Mouse (Mus musculus) midbrain, embryonic 11.5 days (tissue): ENCODE data around the gene Zfp988. TPM values are rescaled to one million over a fixed set of nuclear protein-coding genes. Genes with fewer than 3 reads are reported as not detected.
"Not testable (repeated sequence)": the region's sequence is repeated elsewhere in the genome, so short reads cannot be mapped to it uniquely, and the experiment has no call there.

Source experiments
- ATAC-seq: fragments of 200-750 bp; cut with Nextera tagmentation; 2 replicates; pipeline ENCODE4 v1.8.0; 2017; ENCODE audit warnings: moderate TSS enrichment, moderate library complexity; ENCODE audit not compliant: low FRiP score
- DNase-seq: peaks from one replicate; pipeline ENCODE4 v3.0.0; 2015; ENCODE audit warnings: low spot score; ENCODE audit errors: missing footprints
- H3K27ac ChIP-seq: fragments of 300-500 bp; sonication (generic); 2 replicates; pipeline ENCODE4 v1.5.1; 2014; ENCODE audit warnings: low read depth, low read length
- H3K27me3 ChIP-seq: fragments of 300-500 bp; sonication (generic); 2 replicates; pipeline ENCODE4 v1.6.1; 2014; ENCODE audit warnings: mild to moderate bottlenecking, low read length, moderate library complexity, mixed read lengths; ENCODE audit not compliant: control insufficient read depth, insufficient read depth
- H3K36me3 ChIP-seq: fragments of 300-500 bp; sonication (generic); 2 replicates; pipeline ENCODE4 v1.6.1; 2014; ENCODE audit warnings: mild to moderate bottlenecking, low read length, moderate library complexity, mixed read lengths; ENCODE audit not compliant: control insufficient read depth, insufficient read depth
- H3K4me1 ChIP-seq: fragments of 300-500 bp; sonication (generic); 2 replicates; pipeline ENCODE4 v1.6.1; 2014; ENCODE audit warnings: low read length; ENCODE audit not compliant: control insufficient read depth, insufficient read depth
- H3K4me2 ChIP-seq: fragments of 300-500 bp; sonication (generic); 2 replicates; pipeline ENCODE4 v1.6.1; 2014; ENCODE audit warnings: mild to moderate bottlenecking, moderate library complexity
- H3K4me3 ChIP-seq: fragments of 300-500 bp; sonication (generic); 2 replicates; pipeline ENCODE4 v1.5.1; 2014; ENCODE audit warnings: low read depth, low read length
- H3K9ac ChIP-seq: fragments of 300-500 bp; sonication (generic); 2 replicates; pipeline ENCODE4 v1.6.1; 2014; ENCODE audit warnings: low read length
- H3K9me3 ChIP-seq: fragments of 300-500 bp; sonication (generic); 2 replicates; pipeline ENCODE4 v1.6.1; 2016; ENCODE audit warnings: low read length; ENCODE audit not compliant: control insufficient read depth
- WGBS: fragments of 180-500 bp; shearing (Covaris S2); extraction: QIAGEN DNeasy Blood & Tissue Kit; methylation state at CpG from one replicate; pipeline ENCODE4 v1.1.7; 2014; 5-methylcytosine and 5-hydroxymethylcytosine counted together
- polyA plus RNA-seq: library from polyadenylated mRNA; unstranded; fragments of >200 nt; fragmentation: Nextera tagmentation; extraction: Ambion mirVana; gene quantifications from 2 replicates; pipeline ENCODE4 v1.2.1, GENCODE M21; 2014

Gene Zfp988
- polyA plus RNA-seq, 1 experiment from 2014 or later, result 0.10 TPM

GRCm38 (mm10) chr4:147348906-147349686, 43.6 kb downstream of the Zfp988 start:
- H3K27ac ChIP-seq, H3K9ac ChIP-seq, H3K4me3 ChIP-seq, H3K27me3 ChIP-seq, H3K4me2 ChIP-seq, H3K36me3 ChIP-seq, H3K4me1 ChIP-seq: not testable (repeated sequence)
- 91% methylated on average over 18 of the region's 19 CpGs for WGBS
- peak; percentile 39 for DNase-seq
- ATAC-seq, result peak; percentile 70
- peaks cover 26% of the 10 kb centered on the region for H3K9me3 ChIP-seq

- H3K9me3 ChIP-seq, result peaks cover 26% of the 10 kb centered on the region
- not testable (repeated sequence) for ATAC-seq
- DNase-seq, result peak; percentile 76
These were observed 44.4 kb downstream of the Zfp988 start for GRCm38 (mm10) chr4:147349687-147350415.

GRCm38 (mm10) chr4:147350541-147350940, 45.1 kb downstream of the Zfp988 start:
- ATAC-seq (peak; percentile 52; the same call in 1 of the 2 replicates), DNase-seq (peak; percentile 64)
- WGBS, result 87% methylated on average over 2 of the region's 2 CpGs
- H3K9ac ChIP-seq, H3K4me3 ChIP-seq, H3K4me1 ChIP-seq, H3K36me3 ChIP-seq, H3K27me3 ChIP-seq, H3K4me2 ChIP-seq, H3K27ac ChIP-seq: not testable (repeated sequence)
- peaks cover 26% of the 10 kb centered on the region for H3K9me3 ChIP-seq

More at GRCm38 (mm10) chr4:147349687-147350415, 44.4 kb downstream of the Zfp988 start:
- 85% methylated on average over 9 of the region's 9 CpGs for WGBS
- not testable (repeated sequence) for H3K9ac ChIP-seq, H3K4me3 ChIP-seq, H3K4me1 ChIP-seq, H3K4me2 ChIP-seq, H3K27ac ChIP-seq, H3K27me3 ChIP-seq, H3K36me3 ChIP-seq

- H3K27ac ChIP-seq, H3K9ac ChIP-seq, H3K4me3 ChIP-seq, H3K36me3 ChIP-seq, H3K27me3 ChIP-seq, H3K4me1 ChIP-seq, ATAC-seq, H3K4me2 ChIP-seq: not testable (repeated sequence)
- WGBS, result 87% methylated on average over 9 of the region's 13 CpGs
- DNase-seq, result peak; percentile 49
- H3K9me3 ChIP-seq, result peaks cover 24% of the 10 kb centered on the region
These were observed 46.0 kb downstream of the Zfp988 start for GRCm38 (mm10) chr4:147351376-147351980.

GRCm38 (mm10) chr4:147353626-147354025, 48.2 kb downstream of the Zfp988 start:
- not testable (repeated sequence) for H3K9ac ChIP-seq, H3K36me3 ChIP-seq, H3K4me2 ChIP-seq, H3K4me3 ChIP-seq, H3K27me3 ChIP-seq, H3K4me1 ChIP-seq, DNase-seq, H3K27ac ChIP-seq, ATAC-seq
- 86% methylated on average over 4 of the region's 4 CpGs for WGBS
- H3K9me3 ChIP-seq, result peaks cover 19% of the 10 kb centered on the region

- H3K9ac ChIP-seq, H3K27me3 ChIP-seq, DNase-seq, H3K9me3 ChIP-seq, H3K4me3 ChIP-seq, H3K36me3 ChIP-seq, H3K4me2 ChIP-seq, H3K27ac ChIP-seq, H3K4me1 ChIP-seq, ATAC-seq: not testable (repeated sequence)
- no CpG with 5 or more reads among the region's 3 CpGs for WGBS
These were observed 50.6 kb downstream of the Zfp988 start for GRCm38 (mm10) chr4:147356042-147356441.

GRCm38 (mm10) chr4:147357195-147357594, 51.7 kb downstream of the Zfp988 start:
- not testable (repeated sequence) for H3K9ac ChIP-seq, H3K27me3 ChIP-seq, H3K36me3 ChIP-seq, H3K4me1 ChIP-seq, H3K27ac ChIP-seq, DNase-seq, H3K9me3 ChIP-seq, H3K4me3 ChIP-seq, H3K4me2 ChIP-seq
- 0 out of 2 replicates have a peak, but pooled peaks have one; percentile 57 for ATAC-seq
- WGBS, result no CpG with 5 or more reads among the region's 2 CpGs

GRCm38 (mm10) chr4:147361003-147361402, 55.5 kb downstream of the Zfp988 start, which contains the start of gene Zfp978:
Gene Zfp978, plus strand, starts transcription at chr4:147361303.
- H3K4me3 ChIP-seq, result not testable (repeated sequence)

GRCm38 (mm10) chr4:147361872-147362271, 56.4 kb downstream of the Zfp988 start:
- not testable (repeated sequence) for H3K4me3 ChIP-seq, H3K4me2 ChIP-seq, H3K9ac ChIP-seq, H3K27ac ChIP-seq, H3K27me3 ChIP-seq, DNase-seq, H3K36me3 ChIP-seq, H3K9me3 ChIP-seq, H3K4me1 ChIP-seq, ATAC-seq
- WGBS, result no CpG with 5 or more reads among the region's 1 CpGs

More at GRCm38 (mm10) chr4:147361003-147361402, 55.5 kb downstream of the Zfp988 start, which contains the start of gene Zfp978:
- not testable (repeated sequence) for H3K4me1 ChIP-seq, ATAC-seq, H3K36me3 ChIP-seq, H3K9ac ChIP-seq, H3K27me3 ChIP-seq, H3K9me3 ChIP-seq, H3K27ac ChIP-seq, H3K4me2 ChIP-seq, DNase-seq
- no CpG with 5 or more reads among the region's 6 CpGs for WGBS
